Mouse (Mus musculus) thymus, postnatal 14 days (tissue): ENCODE measurements around the gene D5Ertd579e.

Experiments
- DNase-seq: peaks from one replicate; pipeline ENCODE4 v3.0.0; 2021

D5Ertd579e gene

GRCm38 (mm10) chr5:36598883-36599282, 96.9 kb downstream of the D5Ertd579e start:
- no peak for DNase-seq

GRCm38 (mm10) chr5:36597653-36598052, 98.2 kb downstream of the D5Ertd579e start:
- DNase-seq, result no peak

GRCm38 (mm10) chr5:36596225-36596624, 99.6 kb downstream of the D5Ertd579e start:
- no peak for DNase-seq

GRCm38 (mm10) chr5:36595115-36595514, 100.7 kb downstream of the D5Ertd579e start:
- no peak for DNase-seq

- no peak for DNase-seq
Measured at GRCm38 (mm10) chr5:36594344-36594743, 101.5 kb downstream of the D5Ertd579e start.

- no peak for DNase-seq
Measured at GRCm38 (mm10) chr5:36593176-36593575, 102.6 kb downstream of the D5Ertd579e start, which contains the start of gene Tbc1d14. Gene Tbc1d14 (minus strand): TSS chr5:36593276.

DNA sequence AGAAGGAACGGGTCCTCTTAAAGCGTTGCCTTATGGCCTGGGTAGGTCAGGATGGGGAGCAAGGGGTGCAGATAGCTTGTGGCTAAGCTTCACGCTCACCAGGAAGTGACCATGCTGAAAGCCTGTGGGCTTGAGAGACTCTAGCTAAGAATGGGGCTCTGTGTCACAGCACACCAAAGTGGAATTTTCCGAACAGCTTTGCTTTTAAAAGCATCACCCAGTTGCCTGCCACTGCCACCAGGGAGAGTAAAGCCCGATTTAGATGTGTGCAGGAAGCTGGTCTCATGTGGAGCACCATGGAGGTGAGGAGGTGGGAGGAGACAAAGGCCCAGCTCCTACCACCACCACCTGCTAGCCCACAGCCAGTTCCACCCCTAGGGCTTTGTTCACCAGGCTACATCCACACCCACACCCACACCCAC, 105.3 kb downstream of the D5Ertd579e start:
- no peak for DNase-seq

- no peak for DNase-seq
Measured at GRCm38 (mm10) chr5:36584299-36584698, 111.5 kb downstream of the D5Ertd579e start.

DNA sequence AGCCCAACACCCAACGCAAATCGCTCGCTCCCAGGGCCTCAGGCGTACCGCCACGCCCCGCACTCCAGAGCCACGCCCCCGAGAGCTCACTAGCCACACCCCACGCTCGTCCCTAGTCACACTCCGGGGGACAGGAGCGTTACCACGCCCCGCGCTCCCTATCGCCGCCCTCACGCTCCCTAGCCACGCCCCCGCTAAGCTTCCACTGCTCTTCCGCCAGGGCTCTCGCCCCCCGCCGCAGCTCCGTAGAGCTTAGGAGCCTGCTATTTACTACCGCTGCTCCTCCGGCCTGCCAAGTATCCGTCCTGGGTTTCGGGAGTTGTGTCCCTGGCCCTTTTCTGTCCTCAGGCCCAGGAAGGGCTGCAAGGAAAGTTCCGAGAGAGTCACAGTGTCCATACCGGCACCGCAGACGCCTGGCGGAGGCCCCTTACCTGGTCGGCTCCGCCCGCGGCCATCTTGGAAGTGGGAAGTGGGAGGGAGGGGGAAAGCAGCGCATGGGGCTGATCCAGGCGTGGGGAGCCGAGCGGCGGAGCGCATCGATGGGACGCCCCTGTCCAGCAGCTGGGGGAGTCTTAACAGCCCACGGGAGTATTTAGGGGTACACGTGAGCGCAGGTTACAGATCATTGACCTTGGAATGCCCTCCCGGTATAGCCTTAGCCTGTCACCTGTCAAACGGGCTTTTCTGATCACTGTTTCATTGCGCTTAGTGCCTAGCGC, 113.7 kb downstream of the D5Ertd579e start:
- DNase-seq, result peak; percentile 100

GRCm38 (mm10) chr5:36581259-36581923, 114.4 kb downstream of the D5Ertd579e start:
- no peak for DNase-seq

DNA sequence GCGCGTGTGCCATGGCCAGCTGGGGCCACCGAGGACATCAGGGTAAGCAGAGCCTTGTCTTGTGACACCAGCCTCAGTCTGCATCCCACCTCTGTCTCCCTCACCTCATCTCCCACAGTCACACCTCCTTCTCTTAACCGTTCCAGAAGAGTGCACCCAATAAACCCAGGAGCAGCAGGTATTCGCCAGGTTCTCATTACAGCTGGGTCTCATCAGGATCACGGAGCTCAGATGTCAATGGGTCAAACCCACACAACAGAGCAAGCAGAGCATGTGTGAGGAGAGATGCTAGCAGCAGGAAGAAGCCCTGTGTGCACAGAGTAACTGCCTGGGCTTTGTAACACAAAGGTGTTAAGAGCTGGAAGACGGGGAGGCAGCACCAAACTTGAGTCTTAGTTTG, 115.9 kb downstream of the D5Ertd579e start:
- DNase-seq, result no peak

GRCm38 (mm10) chr5:36578982-36579381, 116.8 kb downstream of the D5Ertd579e start:
- no peak for DNase-seq

GRCm38 (mm10) chr5:36576457-36576856, 119.4 kb downstream of the D5Ertd579e start:
- no peak for DNase-seq

- no peak for DNase-seq
Measured at GRCm38 (mm10) chr5:36575745-36576144, 120.1 kb downstream of the D5Ertd579e start.

DNA sequence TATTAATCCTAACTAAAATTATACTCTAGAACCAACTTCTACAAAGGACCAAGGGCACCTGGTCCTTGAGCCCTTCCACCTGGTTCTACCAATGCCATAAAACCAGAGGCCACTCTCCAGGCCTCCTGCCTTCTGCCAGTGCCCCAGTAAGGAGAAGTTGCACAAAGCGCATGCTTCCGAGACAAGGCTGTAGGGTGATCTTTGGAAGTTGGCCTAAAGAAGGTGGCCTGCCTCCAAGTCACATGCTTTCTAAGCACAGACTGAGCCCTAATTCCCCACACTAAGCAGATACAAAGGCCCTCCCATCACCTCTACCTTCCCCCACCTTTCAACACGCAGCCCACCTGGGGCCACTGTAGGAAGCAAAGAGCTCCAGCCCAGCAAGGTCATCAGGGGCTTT, 120.6 kb downstream of the D5Ertd579e start:
- no peak for DNase-seq

- DNase-seq, result peak; percentile 58
Measured at GRCm38 (mm10) chr5:36574147-36574870, 121.5 kb downstream of the D5Ertd579e start.

GRCm38 (mm10) chr5:36573354-36573753, 122.5 kb downstream of the D5Ertd579e start:
- no peak for DNase-seq

DNA sequence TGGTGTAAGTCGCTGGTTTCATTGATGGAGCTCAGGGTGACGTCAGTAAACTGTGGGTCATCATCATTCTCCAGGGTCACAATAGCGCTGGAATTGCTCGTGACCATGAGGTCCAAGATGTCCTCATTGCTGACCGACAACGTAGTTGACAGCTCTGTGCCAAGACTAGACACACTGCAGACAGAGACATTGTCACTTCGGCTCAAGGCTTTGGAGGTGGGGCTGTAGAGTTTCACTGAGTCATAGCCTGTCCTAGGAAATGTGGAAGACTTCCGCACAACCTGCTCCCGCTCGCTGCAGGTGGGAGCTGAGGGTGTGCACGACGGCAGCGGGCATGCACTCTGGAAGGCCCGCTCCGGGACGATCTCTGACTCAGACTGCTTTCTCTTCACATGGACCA, 124.5 kb downstream of the D5Ertd579e start:
- DNase-seq, result no peak

DNA sequence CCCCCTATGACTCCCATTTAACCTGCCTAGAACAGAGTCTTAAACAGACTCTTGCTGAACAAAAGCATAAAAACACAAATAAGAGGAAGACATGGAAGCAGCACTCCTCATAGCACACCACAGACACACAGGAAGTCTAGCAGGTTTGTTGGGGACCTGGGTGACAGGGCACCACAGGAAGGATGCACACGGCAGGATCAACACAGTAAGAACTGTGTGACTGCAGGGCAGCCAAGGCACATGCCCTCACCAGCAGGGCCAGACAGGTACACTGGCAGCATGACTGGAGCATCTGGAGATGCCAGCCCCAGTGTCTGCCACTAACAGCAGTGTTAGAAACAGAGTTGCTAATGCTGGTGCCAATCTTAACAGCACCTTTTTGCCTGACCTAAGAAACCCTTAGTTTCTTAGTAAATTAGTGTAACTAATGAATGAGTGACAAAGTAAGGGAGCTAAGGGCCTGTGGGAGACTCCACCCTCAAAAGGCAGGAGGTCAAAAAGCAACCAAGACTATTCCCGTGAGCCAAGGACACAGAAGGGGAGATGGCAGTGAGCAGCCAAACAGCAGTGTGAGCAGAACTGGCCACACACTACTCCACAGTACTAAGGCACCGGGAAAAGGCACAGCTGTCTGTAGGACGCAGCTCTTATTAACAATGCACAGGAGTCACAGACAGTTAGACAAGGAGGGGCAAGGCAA, 125.1 kb downstream of the D5Ertd579e start:
- DNase-seq, result peak; percentile 35

DNA sequence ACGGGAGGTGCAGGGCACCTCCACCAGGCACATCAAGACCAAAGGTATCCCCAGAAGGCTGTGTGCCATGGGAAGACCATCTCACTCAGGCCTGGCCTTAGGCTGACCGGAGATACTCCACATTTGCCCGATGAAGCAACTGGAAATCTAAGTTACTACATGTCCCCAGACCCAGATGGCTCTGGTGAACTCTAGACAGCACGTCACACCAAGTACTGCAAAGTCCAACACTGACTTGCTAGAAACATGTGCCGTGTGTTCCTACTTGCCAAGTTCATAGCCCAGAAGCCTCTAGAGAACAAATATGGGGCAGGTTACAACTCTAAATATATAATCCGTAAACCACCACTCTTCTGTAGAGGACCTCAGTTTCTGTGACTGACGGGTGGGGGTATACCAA, 125.7 kb downstream of the D5Ertd579e start:
- DNase-seq, result no peak

GRCm38 (mm10) chr5:36568118-36568517, 127.7 kb downstream of the D5Ertd579e start:
- DNase-seq, result no peak

DNA sequence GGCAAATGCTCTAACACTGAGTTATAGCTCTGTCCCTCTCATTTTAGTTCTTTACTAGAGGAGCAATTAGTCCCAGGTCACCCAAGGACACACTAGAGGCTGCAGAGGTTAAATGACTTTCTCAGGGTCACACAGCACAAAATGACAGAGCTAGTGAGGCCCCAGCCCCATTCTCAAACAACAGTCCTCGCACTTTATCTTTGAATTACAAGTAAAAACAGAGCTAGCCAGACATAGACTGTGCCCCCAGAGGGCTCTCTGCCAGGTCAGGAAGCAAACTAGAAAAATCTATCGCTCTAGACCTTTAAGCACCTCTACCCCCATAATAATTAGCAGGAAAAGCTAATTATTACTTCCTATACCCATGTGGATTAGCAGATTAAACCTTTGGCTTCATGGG, 128.2 kb downstream of the D5Ertd579e start:
- no peak for DNase-seq

DNA sequence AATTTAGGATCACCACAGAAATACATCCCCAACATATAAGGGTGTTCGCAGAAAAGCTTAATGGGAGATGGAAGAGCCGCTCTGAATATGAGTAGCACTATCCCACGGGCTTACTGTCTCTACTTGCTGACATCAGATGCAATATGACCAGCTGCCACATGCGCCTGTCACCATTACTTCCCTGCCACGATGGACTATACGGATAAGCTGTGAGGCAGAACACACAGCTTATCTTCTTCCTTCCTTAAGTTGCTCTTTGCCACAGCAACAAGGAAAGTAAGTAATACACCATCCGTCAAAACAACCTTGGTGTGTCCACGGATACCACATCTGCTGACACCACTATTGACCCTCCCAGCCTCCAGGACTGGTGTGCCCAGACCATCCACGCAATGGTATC, 131.3 kb downstream of the D5Ertd579e start:
- DNase-seq, result no peak
